8 mouse cellular contexts compared by ENCODE assay signal in the genomic region with DNA sequence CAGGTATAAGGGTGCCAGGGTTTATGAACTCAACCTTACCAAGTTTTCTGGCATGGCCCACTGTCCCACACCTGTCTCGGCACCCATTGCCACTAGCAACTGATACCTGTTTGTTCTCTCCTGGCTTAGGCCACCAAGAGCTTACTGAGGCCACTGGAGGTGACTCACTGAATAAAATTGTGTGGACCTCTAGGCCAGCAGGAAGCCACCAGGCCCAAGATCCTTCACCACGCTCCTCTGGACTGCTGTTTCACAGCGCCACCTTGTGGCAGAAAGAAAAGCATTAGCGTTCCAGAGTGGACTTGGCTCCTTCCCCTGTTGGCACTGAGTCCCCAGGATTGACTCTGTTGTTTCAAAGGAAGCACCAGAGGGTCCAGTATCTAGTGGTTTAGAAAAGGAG. TPM values are rescaled to one million over a fixed set of nuclear protein-coding genes. Genes with fewer than 3 reads are reported as not detected.
DNase-seq lines count a peak whose midpoint lies in the region; ATAC-seq lines count a peak whose summit lies in the region.

No protein-coding gene starts in this region.

- DNase-seq in 3134 (ENCODE audit: extremely low read depth, insufficient read length, low spot score) = peak; percentile 43
- DNase-seq in Muller cell, postnatal 12 days (ENCODE audit: inconsistent ontology term) = peak; percentile 82
- DNase-seq in cerebellum, adult 9-11 months = peak; percentile 68
- DNase-seq in gastrocnemius, adult 8-10 months (ENCODE audit: low spot score in 2 of 2) = peak; percentile 67 to 68
- peak; percentile 77 for DNase-seq in intestine, embryonic 14.5 days (ENCODE audit: low spot score)
- peak; percentile 81 for DNase-seq in limb, embryonic 11.5 days (ENCODE audit: low spot score)
- peak; percentile 72 for DNase-seq in neural tube, embryonic 11.5 days (ENCODE audit: low spot score)
- DNase-seq in thymus, postnatal 0 days (ENCODE audit: low spot score) = peak; percentile 77

- no peaks in the 10 kb centered on the region for H3K4me1 ChIP-seq in intestine, embryonic 14.5 days (replicated peaks; ENCODE audit: control insufficient read depth, insufficient read depth, low read length)
- H3K4me1 ChIP-seq in limb, embryonic 11.5 days (ENCODE audit: control insufficient read depth, insufficient read depth, low read length) = no peaks in the 10 kb centered on the region
- H3K4me1 ChIP-seq in neural tube, embryonic 11.5 days (ENCODE audit: control insufficient read depth, insufficient read depth, low read length) = no peaks in the 10 kb centered on the region

- H3K9ac ChIP-seq in intestine, embryonic 14.5 days (ENCODE audit: low read length) = no peak overlapping the region
- no peak overlapping the region for H3K9ac ChIP-seq in limb, embryonic 11.5 days (ENCODE audit: low read length)
- H3K9ac ChIP-seq in neural tube, embryonic 11.5 days (ENCODE audit: low read length) = no peak overlapping the region

- no peaks in the 10 kb centered on the region for H3K9me3 ChIP-seq in intestine, embryonic 14.5 days (ENCODE audit: control insufficient read depth, low read length)
- H3K9me3 ChIP-seq in limb, embryonic 11.5 days (ENCODE audit: control insufficient read depth, low read length) = no peaks in the 10 kb centered on the region
- H3K9me3 ChIP-seq in neural tube, embryonic 11.5 days (ENCODE audit: control insufficient read depth, low read length) = no peaks in the 10 kb centered on the region

- H3K27me3 ChIP-seq in intestine, embryonic 14.5 days (replicated peaks; ENCODE audit: control insufficient read depth, insufficient read depth, low read length) = no peaks in the 10 kb centered on the region
- H3K27me3 ChIP-seq in limb, embryonic 11.5 days (ENCODE audit: control insufficient read depth, insufficient read depth, low read length) = no peaks in the 10 kb centered on the region
- H3K27me3 ChIP-seq in neural tube, embryonic 11.5 days (ENCODE audit: control insufficient read depth, insufficient read depth, low read length) = no peaks in the 10 kb centered on the region

- H3K36me3 ChIP-seq in intestine, embryonic 14.5 days (ENCODE audit: control insufficient read depth, insufficient read depth, low read length) = no peaks in the 10 kb centered on the region
- no peaks in the 10 kb centered on the region for H3K36me3 ChIP-seq in limb, embryonic 11.5 days (ENCODE audit: control insufficient read depth, insufficient read depth, low read length)
- H3K36me3 ChIP-seq in neural tube, embryonic 11.5 days (ENCODE audit: control insufficient read depth, insufficient read depth, low read length) = no peaks in the 10 kb centered on the region

- 25% methylated on average over 4 of the region's 4 CpGs for WGBS in intestine, embryonic 14.5 days
- 22% methylated on average over 4 of the region's 4 CpGs for WGBS in limb, embryonic 11.5 days
- 27% methylated on average over 4 of the region's 4 CpGs for WGBS in neural tube, embryonic 11.5 days

- peak; percentile 58; the same call in 1 of the 2 replicates for ATAC-seq in intestine, embryonic 14.5 days (replicated peaks; ENCODE audit: low FRiP score, low TSS enrichment, low read depth)
- 0 out of 2 replicates have a peak, but pooled peaks have one; percentile 39 for ATAC-seq in limb, embryonic 11.5 days (ENCODE audit: insufficient number of reproducible peaks, low FRiP score, low TSS enrichment, low read depth)
- ATAC-seq in neural tube, embryonic 11.5 days (ENCODE audit: insufficient read depth, low FRiP score, low TSS enrichment) = no peak

- no peak overlapping the region for H3K4me3 ChIP-seq in intestine, embryonic 14.5 days (ENCODE audit: low read depth, low read length)
- H3K4me3 ChIP-seq in limb, embryonic 11.5 days (ENCODE audit: low read depth, low read length) = no peak overlapping the region
- no peak overlapping the region for H3K4me3 ChIP-seq in neural tube, embryonic 11.5 days (ENCODE audit: low read depth, low read length)

- H3K27ac ChIP-seq in intestine, embryonic 14.5 days (ENCODE audit: low read depth) = no peak overlapping the region
- no peak overlapping the region for H3K27ac ChIP-seq in limb, embryonic 11.5 days (replicated peaks; ENCODE audit: low read depth, low read length)
- H3K27ac ChIP-seq in neural tube, embryonic 11.5 days (ENCODE audit: low read depth, low read length) = no peak overlapping the region

- no peak overlapping the region for H3K4me2 ChIP-seq in intestine, embryonic 14.5 days (ENCODE audit: low read length)
- H3K4me2 ChIP-seq in limb, embryonic 11.5 days (ENCODE audit: low read depth, severe bottlenecking) = no peak overlapping the region
- no peak overlapping the region for H3K4me2 ChIP-seq in neural tube, embryonic 11.5 days (ENCODE audit: low read depth)

RNA-seq across cellular contexts. Expression of gene Hdac11, which starts 16.6 kb away (rescaled TPM):
- 1 to 10 TPM; 7.0 to 9.6 (median 8.6) TPM for total RNA-seq in gastrocnemius, adult 8-10 months (2022)
- polyA plus RNA-seq in intestine, embryonic 14.5 days (2014; fragmentation: Nextera tagmentation; extraction: Ambion mirVana) = 9.6 and 9.7 TPM in 2 replicates
- polyA plus RNA-seq in limb, embryonic 11.5 days (2014; fragmentation: Nextera tagmentation; extraction: Ambion mirVana) = 13.8 and 14.3 TPM in 2 replicates
- polyA plus RNA-seq in neural tube, embryonic 11.5 days (2014; fragmentation: Nextera tagmentation; extraction: Ambion mirVana) = 13.4 and 15.0 TPM in 2 replicates
- polyA plus RNA-seq in thymus, postnatal 0 days (2015; fragmentation: Nextera tagmentation; extraction: Ambion mirVana) = 6.2 and 7.0 TPM in 2 replicates

RNA-seq across cellular contexts. Expression of gene Nup210, which starts 23.2 kb away (rescaled TPM):
- 10 to 100 TPM; 20.1 to 27.6 (median 21.6) TPM for total RNA-seq in gastrocnemius, adult 8-10 months (2022)
- polyA plus RNA-seq in intestine, embryonic 14.5 days (2014; fragmentation: Nextera tagmentation; extraction: Ambion mirVana) = 23.1 and 24.7 TPM in 2 replicates
- polyA plus RNA-seq in limb, embryonic 11.5 days (2014; fragmentation: Nextera tagmentation; extraction: Ambion mirVana) = 4.3 and 4.4 TPM in 2 replicates
- 16.4 and 18.3 TPM in 2 replicates for polyA plus RNA-seq in neural tube, embryonic 11.5 days (2014; fragmentation: Nextera tagmentation; extraction: Ambion mirVana)
- polyA plus RNA-seq in thymus, postnatal 0 days (2015; fragmentation: Nextera tagmentation; extraction: Ambion mirVana) = 36.0 and 37.9 TPM in 2 replicates
